8 mouse cellular contexts compared by ENCODE assay signal in genomic region chr13:84348701-84348975, GRCm38 (mm10).
DNase-seq lines count a peak whose midpoint lies in the region; ATAC-seq and TF ChIP-seq lines count a peak whose summit lies in the region.

No protein-coding gene starts in this region.

- H3K36me3 ChIP-seq in lung, embryonic 16.5 days (ENCODE audit: control insufficient read depth, insufficient read depth, low read length): no peaks in the 10 kb centered on the region
- H3K36me3 ChIP-seq in forebrain, embryonic 12.5 days (replicated peaks): no peaks in the 10 kb centered on the region
- no peaks in the 10 kb centered on the region for H3K36me3 ChIP-seq in limb, embryonic 14.5 days (ENCODE audit: control insufficient read depth, insufficient read depth, low read length)

- H3K27me3 ChIP-seq in lung, embryonic 16.5 days (ENCODE audit: control insufficient read depth, insufficient read depth, low read depth, low read length): peaks cover 34% of the 10 kb centered on the region
- H3K27me3 ChIP-seq in forebrain, embryonic 12.5 days: no peaks in the 10 kb centered on the region
- peaks cover 37% of the 10 kb centered on the region for H3K27me3 ChIP-seq in limb, embryonic 14.5 days (ENCODE audit: control insufficient read depth, insufficient read depth, low read length)

- H3K4me1 ChIP-seq in lung, embryonic 16.5 days (replicated peaks; ENCODE audit: control insufficient read depth, insufficient read depth, low read length): peaks cover 12% of the 10 kb centered on the region
- peaks cover 47% of the 10 kb centered on the region for H3K4me1 ChIP-seq in forebrain, embryonic 12.5 days
- H3K4me1 ChIP-seq in limb, embryonic 14.5 days (ENCODE audit: control insufficient read depth, insufficient read depth, low read length): peaks cover 6% of the 10 kb centered on the region
- peaks cover 15% of the 10 kb centered on the region for H3K4me1 ChIP-seq in olfactory bulb, adult 2 months (ENCODE audit: control insufficient read depth, insufficient read depth, low read length)

- peak; percentile 9; the same call in 1 of the 2 replicates for ATAC-seq in lung, embryonic 16.5 days (ENCODE audit: low read depth)
- peak; percentile 2 for ATAC-seq in forebrain, embryonic 12.5 days (ENCODE audit: low FRiP score)
- no peak for ATAC-seq in limb, embryonic 14.5 days (ENCODE audit: low FRiP score, low read depth)

- peak overlapping the region; percentile 58 for H3K9ac ChIP-seq in lung, embryonic 16.5 days (ENCODE audit: low read length)
- peak overlapping the region; percentile 76 for H3K9ac ChIP-seq in forebrain, embryonic 12.5 days
- H3K9ac ChIP-seq in limb, embryonic 14.5 days (ENCODE audit: low read depth, low read length, severe bottlenecking): peak overlapping the region; percentile 34; the same call in 1 of the 2 replicates

- H3K27ac ChIP-seq in lung, embryonic 16.5 days (ENCODE audit: low read length): peak overlapping the region; percentile 66
- peak overlapping the region; percentile 98 for H3K27ac ChIP-seq in forebrain, embryonic 12.5 days
- no peak overlapping the region for H3K27ac ChIP-seq in limb, embryonic 14.5 days (replicated peaks; ENCODE audit: low read depth, low read length)
- H3K27ac ChIP-seq in olfactory bulb, adult 2 months (ENCODE audit: insufficient read depth, low read depth, low read length): peak overlapping the region; percentile 99

- no peak for DNase-seq in lung, postnatal 4 days
- DNase-seq in limb, embryonic 14.5 days (ENCODE audit: low spot score): peak; percentile 16
- no peak for DNase-seq in cerebellum, adult 8-10 months
- no peak for DNase-seq in yolk sac, embryonic 10.5 days (ENCODE audit: low spot score)
- no peak for DNase-seq in right cerebral cortex, postnatal 36 days (ENCODE audit: low spot score in 2 of 2)

- TF ChIP-seq CTCF in olfactory bulb, adult 2 months (IDR thresholded peaks at IDR 0.05; ENCODE audit: insufficient read depth, low read depth, low read length): no peak

- no peaks in the 10 kb centered on the region for H3K9me3 ChIP-seq in lung, embryonic 16.5 days (ENCODE audit: control insufficient read depth, low read length)
- no peaks in the 10 kb centered on the region for H3K9me3 ChIP-seq in forebrain, embryonic 12.5 days
- no peaks in the 10 kb centered on the region for H3K9me3 ChIP-seq in limb, embryonic 14.5 days (ENCODE audit: control insufficient read depth, low read length)

- 0% methylated on average over 9 of the region's 9 CpGs for WGBS in lung, embryonic 16.5 days
- 1% methylated on average over 9 of the region's 9 CpGs for WGBS in forebrain, embryonic 12.5 days
- under 1% methylated on average over 9 of the region's 9 CpGs for WGBS in limb, embryonic 14.5 days
- under 1% methylated on average over 9 of the region's 9 CpGs for WGBS in olfactory bulb, adult 2 months

- peak overlapping the region; percentile 80 for H3K4me2 ChIP-seq in lung, embryonic 16.5 days (ENCODE audit: low read depth, low read length)
- H3K4me2 ChIP-seq in forebrain, embryonic 12.5 days: peak overlapping the region; percentile 64
- H3K4me2 ChIP-seq in limb, embryonic 14.5 days (replicated peaks; ENCODE audit: low read depth, low read length, severe bottlenecking): peak overlapping the region; percentile 73

- no peak for TF ChIP-seq POLR2A in limb, embryonic 14.5 days (IDR thresholded peaks at IDR 0.05; ENCODE audit: borderline replicate concordance, extremely low read depth, insufficient read depth, insufficient read length)
- TF ChIP-seq POLR2A in olfactory bulb, adult 2 months (IDR thresholded peaks at IDR 0.05; ENCODE audit: insufficient read depth, low read depth, low read length): no peak

- H3K4me3 ChIP-seq in lung, embryonic 16.5 days (ENCODE audit: low read length): peak overlapping the region; percentile 52
- H3K4me3 ChIP-seq in forebrain, embryonic 12.5 days (replicated peaks): peak overlapping the region; percentile 45
- H3K4me3 ChIP-seq in limb, embryonic 14.5 days (replicated peaks; ENCODE audit: low read length): peak overlapping the region; percentile 39
- H3K4me3 ChIP-seq in olfactory bulb, adult 2 months (ENCODE audit: insufficient read depth, low read depth, low read length): peak overlapping the region; percentile 49
